Mouse (Mus musculus): ENCODE results near the gene Angptl7. TPM values are rescaled to one million over a fixed set of nuclear protein-coding genes. Genes with fewer than 3 reads are reported as not detected.
A peak's percentile ranks its signal among the peaks of the same experiment; 100 is the strongest.

The Angptl7 gene
- total RNA-seq, 2 experiments from 2014 or later: 0.29 to 0.30 TPM

GRCm38 (mm10) chr4:148495874-148496689 is 4.2 kb downstream of the Angptl7 start:
- DNase-seq (ENCODE audit: low spot score in 2 of 2): peak; percentile 65 to 67

- DNase-seq (ENCODE audit: low spot score in 2 of 2): no peak
These were observed 5.1 kb downstream of the Angptl7 start for GRCm38 (mm10) chr4:148495160-148495559.

GRCm38 (mm10) chr4:148491448-148491847 is 8.8 kb downstream of the Angptl7 start:
- DNase-seq (ENCODE audit: low spot score in 2 of 2): peak; percentile 64 to 67

- DNase-seq (ENCODE audit: low spot score in 2 of 2): no peak
These were observed 9.8 kb downstream of the Angptl7 start for GRCm38 (mm10) chr4:148490502-148490901.

- no peak for DNase-seq (ENCODE audit: low spot score in 2 of 2)
These were observed 12.4 kb downstream of the Angptl7 start for GRCm38 (mm10) chr4:148487841-148488240.

- DNase-seq (ENCODE audit: low spot score in 2 of 2): no peak
These were observed 15.7 kb downstream of the Angptl7 start for GRCm38 (mm10) chr4:148484511-148484910.

- no peak for DNase-seq (ENCODE audit: low spot score in 2 of 2)
These were observed 18.6 kb downstream of the Angptl7 start for GRCm38 (mm10) chr4:148481557-148482168.

GRCm38 (mm10) chr4:148480245-148480644 is 20.0 kb downstream of the Angptl7 start:
- DNase-seq (ENCODE audit: low spot score in 2 of 2): no peak

- no peak for DNase-seq (ENCODE audit: low spot score in 2 of 2)
These were observed 26.8 kb downstream of the Angptl7 start for GRCm38 (mm10) chr4:148473496-148473895.

- no peak for DNase-seq (ENCODE audit: low spot score in 2 of 2)
These were observed 27.7 kb downstream of the Angptl7 start for GRCm38 (mm10) chr4:148472436-148473174.

GRCm38 (mm10) chr4:148471363-148471806 is 28.9 kb downstream of the Angptl7 start:
- peak in 1 of 2 experiments; percentile 19 for DNase-seq (ENCODE audit: low spot score in 2 of 2)

GRCm38 (mm10) chr4:148469487-148470252 is 30.6 kb downstream of the Angptl7 start:
- DNase-seq (ENCODE audit: low spot score in 2 of 2): no peak

- DNase-seq (ENCODE audit: low spot score in 2 of 2): no peak
These were observed 31.9 kb downstream of the Angptl7 start for GRCm38 (mm10) chr4:148468396-148468795.

- no peak for DNase-seq (ENCODE audit: low spot score in 2 of 2)
These were observed 33.7 kb downstream of the Angptl7 start for GRCm38 (mm10) chr4:148466511-148467079.

- no peak for DNase-seq (ENCODE audit: low spot score in 2 of 2)
These were observed 35.4 kb downstream of the Angptl7 start for GRCm38 (mm10) chr4:148464869-148465268.

- no peak for DNase-seq (ENCODE audit: low spot score in 2 of 2)
These were observed 36.0 kb downstream of the Angptl7 start for GRCm38 (mm10) chr4:148464301-148464700.

- DNase-seq (ENCODE audit: low spot score in 2 of 2): peak; percentile 48 to 63
These were observed 36.9 kb downstream of the Angptl7 start for GRCm38 (mm10) chr4:148463208-148463960.

GRCm38 (mm10) chr4:148462717-148463116 is 37.5 kb downstream of the Angptl7 start:
- DNase-seq (ENCODE audit: low spot score in 2 of 2): no peak

- DNase-seq (ENCODE audit: low spot score in 2 of 2): no peak
These were observed 38.5 kb downstream of the Angptl7 start for GRCm38 (mm10) chr4:148461772-148462171.

All from layer of hippocampus, postnatal 14 days (tissue).